Mouse (Mus musculus): ENCODE data around the gene Inpp5a. TPM values are rescaled to one million over a fixed set of nuclear protein-coding genes. Genes with fewer than 3 reads are reported as not detected.

The Inpp5a gene
- polyA plus RNA-seq, 1 experiment from 2014 or later: 28.4 TPM

- Histone ChIP-seq H3K36me3 (ENCODE audit: control insufficient read depth, insufficient read depth, low read length) (no peaks in the 10 kb centered on the region), H3K9ac (ENCODE audit: low read length) (no peak overlapping the region), H3K9me3 (ENCODE audit: control insufficient read depth, low read length) (no peaks in the 10 kb centered on the region), H3K4me1 (ENCODE audit: control insufficient read depth, insufficient read depth, low read length) (peaks cover 10% of the 10 kb centered on the region; the same call in 1 of the 2 replicates), H3K4me2 (ENCODE audit: low read depth) (no peak overlapping the region), H3K4me3 (ENCODE audit: low read depth, low read length) (no peak overlapping the region), H3K27ac (ENCODE audit: low read depth, low read length) (no peak overlapping the region), H3K27me3 (ENCODE audit: control insufficient read depth, insufficient read depth, low read length) (no peaks in the 10 kb centered on the region)
- no peak for ATAC-seq (ENCODE audit: insufficient read depth, low FRiP score, low TSS enrichment)
- DNase-seq (ENCODE audit: low spot score): no peak
- 55% methylated on average over 3 of the region's 3 CpGs for WGBS
Measured at GRCm38 (mm10) chr7:139439031-139439430, 50.1 kb downstream of the Inpp5a start.

GRCm38 (mm10) chr7:139439922-139440895 is 51.3 kb downstream of the Inpp5a start:
- no peak overlapping the region for H3K4me3 ChIP-seq (ENCODE audit: low read depth, low read length)
- no peaks in the 10 kb centered on the region for H3K9me3 ChIP-seq (ENCODE audit: control insufficient read depth, low read length)
- 84% methylated on average over 6 of the region's 6 CpGs for WGBS
- no peak overlapping the region for H3K9ac ChIP-seq (ENCODE audit: low read length)
- ATAC-seq (ENCODE audit: insufficient read depth, low FRiP score, low TSS enrichment) (no peak), DNase-seq (ENCODE audit: low spot score) (no peak)
- no peaks in the 10 kb centered on the region for H3K27me3 ChIP-seq (ENCODE audit: control insufficient read depth, insufficient read depth, low read length)
- no peaks in the 10 kb centered on the region for H3K36me3 ChIP-seq (ENCODE audit: control insufficient read depth, insufficient read depth, low read length)
- no peak overlapping the region for H3K4me2 ChIP-seq (ENCODE audit: low read depth)
- peaks cover 10% of the 10 kb centered on the region; the same call in 1 of the 2 replicates for H3K4me1 ChIP-seq (ENCODE audit: control insufficient read depth, insufficient read depth, low read length)
- no peak overlapping the region for H3K27ac ChIP-seq (ENCODE audit: low read depth, low read length)

GRCm38 (mm10) chr7:139441022-139441421 is 52.1 kb downstream of the Inpp5a start:
- DNase-seq (ENCODE audit: low spot score): no peak
- Histone ChIP-seq H3K4me2 (ENCODE audit: low read depth) (no peak overlapping the region), H3K36me3 (ENCODE audit: control insufficient read depth, insufficient read depth, low read length) (no peaks in the 10 kb centered on the region), H3K4me3 (ENCODE audit: low read depth, low read length) (no peak overlapping the region), H3K9me3 (ENCODE audit: control insufficient read depth, low read length) (no peaks in the 10 kb centered on the region), H3K9ac (ENCODE audit: low read length) (no peak overlapping the region), H3K27me3 (ENCODE audit: control insufficient read depth, insufficient read depth, low read length) (no peaks in the 10 kb centered on the region), H3K4me1 (ENCODE audit: control insufficient read depth, insufficient read depth, low read length) (peaks cover 10% of the 10 kb centered on the region; the same call in 1 of the 2 replicates), H3K27ac (ENCODE audit: low read depth, low read length) (no peak overlapping the region)
- no peak for ATAC-seq (ENCODE audit: insufficient read depth, low FRiP score, low TSS enrichment)
- 34% methylated on average over 5 of the region's 5 CpGs for WGBS

- Histone ChIP-seq H3K9ac (ENCODE audit: low read length) (no peak overlapping the region), H3K4me2 (ENCODE audit: low read depth) (no peak overlapping the region), H3K9me3 (ENCODE audit: control insufficient read depth, low read length) (no peaks in the 10 kb centered on the region), H3K27me3 (ENCODE audit: control insufficient read depth, insufficient read depth, low read length) (no peaks in the 10 kb centered on the region), H3K27ac (ENCODE audit: low read depth, low read length) (no peak overlapping the region), H3K36me3 (ENCODE audit: control insufficient read depth, insufficient read depth, low read length) (no peaks in the 10 kb centered on the region), H3K4me3 (ENCODE audit: low read depth, low read length) (no peak overlapping the region), H3K4me1 (ENCODE audit: control insufficient read depth, insufficient read depth, low read length) (peaks cover 10% of the 10 kb centered on the region; the same call in 1 of the 2 replicates)
- ATAC-seq (ENCODE audit: insufficient read depth, low FRiP score, low TSS enrichment): no peak
- DNase-seq (ENCODE audit: low spot score): no peak
- WGBS: 67% methylated on average over 10 of the region's 10 CpGs
Measured at GRCm38 (mm10) chr7:139441761-139442211, 52.9 kb downstream of the Inpp5a start.

- Histone ChIP-seq H3K27me3 (ENCODE audit: control insufficient read depth, insufficient read depth, low read length) (no peaks in the 10 kb centered on the region), H3K9me3 (ENCODE audit: control insufficient read depth, low read length) (no peaks in the 10 kb centered on the region), H3K27ac (ENCODE audit: low read depth, low read length) (no peak overlapping the region), H3K4me3 (ENCODE audit: low read depth, low read length) (no peak overlapping the region), H3K9ac (ENCODE audit: low read length) (no peak overlapping the region), H3K4me1 (ENCODE audit: control insufficient read depth, insufficient read depth, low read length) (peaks cover 4% of the 10 kb centered on the region; the same call in 1 of the 2 replicates), H3K36me3 (ENCODE audit: control insufficient read depth, insufficient read depth, low read length) (no peaks in the 10 kb centered on the region), H3K4me2 (ENCODE audit: low read depth) (no peak overlapping the region)
- DNase-seq (ENCODE audit: low spot score) (no peak), ATAC-seq (ENCODE audit: insufficient read depth, low FRiP score, low TSS enrichment) (no peak)
- WGBS: 77% methylated on average over 8 of the region's 8 CpGs
Measured at GRCm38 (mm10) chr7:139445621-139446020, 56.7 kb downstream of the Inpp5a start.

GRCm38 (mm10) chr7:139447381-139447780 is 58.5 kb downstream of the Inpp5a start:
- DNase-seq (ENCODE audit: low spot score) (no peak), ATAC-seq (ENCODE audit: insufficient read depth, low FRiP score, low TSS enrichment) (no peak)
- Histone ChIP-seq H3K9ac (ENCODE audit: low read length) (no peak overlapping the region), H3K4me1 (ENCODE audit: control insufficient read depth, insufficient read depth, low read length) (no peaks in the 10 kb centered on the region), H3K4me3 (ENCODE audit: low read depth, low read length) (no peak overlapping the region), H3K4me2 (ENCODE audit: low read depth) (no peak overlapping the region), H3K9me3 (ENCODE audit: control insufficient read depth, low read length) (no peaks in the 10 kb centered on the region), H3K36me3 (ENCODE audit: control insufficient read depth, insufficient read depth, low read length) (no peaks in the 10 kb centered on the region), H3K27ac (ENCODE audit: low read depth, low read length) (no peak overlapping the region), H3K27me3 (ENCODE audit: control insufficient read depth, insufficient read depth, low read length) (no peaks in the 10 kb centered on the region)
- 75% methylated on average over 3 of the region's 3 CpGs for WGBS

GRCm38 (mm10) chr7:139450186-139450998 is 61.5 kb downstream of the Inpp5a start:
- DNase-seq (ENCODE audit: low spot score): no peak

GRCm38 (mm10) chr7:139451711-139452110 is 62.8 kb downstream of the Inpp5a start:
- Histone ChIP-seq H3K9ac (ENCODE audit: low read length) (no peak overlapping the region), H3K4me1 (ENCODE audit: control insufficient read depth, insufficient read depth, low read length) (no peaks in the 10 kb centered on the region), H3K4me2 (ENCODE audit: low read depth) (no peak overlapping the region), H3K36me3 (ENCODE audit: control insufficient read depth, insufficient read depth, low read length) (no peaks in the 10 kb centered on the region), H3K4me3 (ENCODE audit: low read depth, low read length) (no peak overlapping the region), H3K27ac (ENCODE audit: low read depth, low read length) (no peak overlapping the region), H3K27me3 (ENCODE audit: control insufficient read depth, insufficient read depth, low read length) (no peaks in the 10 kb centered on the region), H3K9me3 (ENCODE audit: control insufficient read depth, low read length) (no peaks in the 10 kb centered on the region)
- WGBS: 82% methylated on average over 5 of the region's 5 CpGs
- DNase-seq (ENCODE audit: low spot score): no peak
- no peak for ATAC-seq (ENCODE audit: insufficient read depth, low FRiP score, low TSS enrichment)

More at GRCm38 (mm10) chr7:139450186-139450998, 61.5 kb downstream of the Inpp5a start:
- H3K9ac ChIP-seq (ENCODE audit: low read length): no peak overlapping the region
- H3K4me2 ChIP-seq (ENCODE audit: low read depth): no peak overlapping the region
- WGBS: 87% methylated on average over 16 of the region's 16 CpGs
- H3K9me3 ChIP-seq (ENCODE audit: control insufficient read depth, low read length): no peaks in the 10 kb centered on the region
- no peaks in the 10 kb centered on the region for H3K27me3 ChIP-seq (ENCODE audit: control insufficient read depth, insufficient read depth, low read length)
- no peaks in the 10 kb centered on the region for H3K4me1 ChIP-seq (ENCODE audit: control insufficient read depth, insufficient read depth, low read length)
- no peak overlapping the region for H3K4me3 ChIP-seq (ENCODE audit: low read depth, low read length)
- no peak overlapping the region for H3K27ac ChIP-seq (ENCODE audit: low read depth, low read length)
- ATAC-seq (ENCODE audit: insufficient read depth, low FRiP score, low TSS enrichment): no peak
- H3K36me3 ChIP-seq (ENCODE audit: control insufficient read depth, insufficient read depth, low read length): no peaks in the 10 kb centered on the region

All from neural tube, embryonic 11.5 days (tissue).